Mouse (Mus musculus) kidney, adult 2 months (tissue): ENCODE data around the gene Flot1.

Experiments used
- CTCF ChIP-seq: fragments of 200-500 bp; conservative IDR thresholded peaks from 2 replicates; pipeline ENCODE4 v1.5.1; 2011; ENCODE audit warnings: low read depth, mild to moderate bottlenecking, control low read depth, low read length, moderate library complexity, mixed read lengths; ENCODE audit not compliant: insufficient read depth, insufficient read length
- POLR2A ChIP-seq: fragments of 200-500 bp; IDR thresholded peaks from one replicate; pipeline ENCODE4 v1.6.1; 2011; ENCODE audit warnings: low read depth, low read length, control low read depth

DNA sequence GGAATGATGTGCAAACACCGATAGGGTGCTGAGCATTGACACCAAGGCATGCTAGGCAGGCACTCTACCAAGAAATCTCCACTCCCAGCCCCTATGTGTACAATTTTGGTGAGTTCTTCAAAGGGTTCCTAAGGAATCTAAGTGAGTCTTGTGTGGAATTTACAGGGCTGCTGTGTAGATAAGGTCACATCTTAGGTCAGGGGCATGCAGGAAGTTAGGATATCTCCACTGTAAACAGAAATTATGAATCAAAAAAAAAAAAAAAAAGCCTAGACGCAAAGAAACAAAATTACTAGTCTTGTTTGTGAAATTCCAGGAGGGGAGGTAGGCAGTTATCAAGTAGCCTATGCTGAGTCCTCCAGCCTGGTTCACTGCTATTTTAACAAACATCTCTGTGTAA is 30.2 kb upstream of the Flot1 start:
- TF ChIP-seq POLR2A (no peak), CTCF (no peak)
